Mouse (Mus musculus): ENCODE results near the gene Hoxa7. TPM values are rescaled to one million over a fixed set of nuclear protein-coding genes. Genes with fewer than 3 reads are reported as not detected.

Hoxa7 gene
- total and polyA plus RNA-seq, 3 experiments: 15.3 to 30.3 (median 21.3) TPM

Small RNAs within 50 kb of the gene (microRNA-seq; reads per million reads assigned to microRNA genes)
- gene Mir196b: 306 to 402 reads per million in 2 experiments

Other genes starting within 250 kb of the Hoxa7 start
- gene Skap2, start 209.3 kb downstream of the Hoxa7 start, total RNA-seq (2021): 10 to 100 TPM; 45.6 to 57.5 TPM
- 2.9 and 3.5 TPM in 2 replicates for gene Skap2, start 209.3 kb downstream of the Hoxa7 start, polyA plus RNA-seq (2012; rRNA removed)
- gene Hoxa1, start 63.5 kb downstream of the Hoxa7 start, total RNA-seq (2021): under 1 TPM; 0.52 to 0.86 TPM
- gene Hoxa1, start 63.5 kb downstream of the Hoxa7 start, polyA plus RNA-seq (2012; rRNA removed): 0.47 and 0.68 TPM in 2 replicates
- gene Hoxa2, start 57.0 kb downstream of the Hoxa7 start, total RNA-seq (2021): 1 to 10 TPM; 1.5 to 2.6 TPM
- 1.1 and 1.7 TPM in 2 replicates for gene Hoxa2, start 57.0 kb downstream of the Hoxa7 start, polyA plus RNA-seq (2012; rRNA removed)
- gene 5730596B20Rik, start 44.4 kb downstream of the Hoxa7 start, total RNA-seq (2021): under 1 TPM; 0.35 to 0.41 TPM
- 0.02 and 0.04 TPM in 2 replicates for gene 5730596B20Rik, start 44.4 kb downstream of the Hoxa7 start, polyA plus RNA-seq (2012; rRNA removed)
- gene Hoxa4, start 30.1 kb downstream of the Hoxa7 start, total RNA-seq (2021): 1 to 10 TPM; 2.2 to 6.3 TPM
- gene Hoxa4, start 30.1 kb downstream of the Hoxa7 start, polyA plus RNA-seq (2012; rRNA removed): 0.99 and 4.0 TPM in 2 replicates
- gene Hoxa5, start 17.3 kb downstream of the Hoxa7 start, total RNA-seq (2021): 10 to 100 TPM; 13.6 to 22.8 TPM
- gene Hoxa5, start 17.3 kb downstream of the Hoxa7 start, polyA plus RNA-seq (2012; rRNA removed): 12.9 and 16.3 TPM in 2 replicates
- 1 to 10 TPM; 1.9 to 4.5 TPM for gene Hoxa6, start 13.1 kb downstream of the Hoxa7 start, total RNA-seq (2021)
- gene Hoxa6, start 13.1 kb downstream of the Hoxa7 start, polyA plus RNA-seq (2012; rRNA removed): 3.6 and 3.8 TPM in 2 replicates
- gene Hoxa3, start 8.5 kb downstream of the Hoxa7 start, total RNA-seq (2021): 1 to 10 TPM; 2.7 to 5.4 TPM
- 6.8 and 8.1 TPM in 2 replicates for gene Hoxa3, start 8.5 kb downstream of the Hoxa7 start, polyA plus RNA-seq (2012; rRNA removed)
- 1 to 10 TPM in 1 of 2 experiments, not detected in 1; 1.0 TPM for gene Gm28308, start 8.5 kb downstream of the Hoxa7 start, total RNA-seq (2021)
- gene Gm28308, start 8.5 kb downstream of the Hoxa7 start, polyA plus RNA-seq (2012; rRNA removed): 1.9 and 2.5 TPM in 2 replicates
- gene Hoxa9, start 9.2 kb upstream of the Hoxa7 start, total RNA-seq (2021): 1 to 10 TPM in 1 of 2 experiments, under 1 TPM in 1; 0.75 to 1.6 TPM
- 1.7 and 3.8 TPM in 2 replicates for gene Hoxa9, start 9.2 kb upstream of the Hoxa7 start, polyA plus RNA-seq (2012; rRNA removed)
- gene Hoxa10, start 19.0 kb upstream of the Hoxa7 start, total RNA-seq (2021): not detected
- gene Hoxa10, start 19.0 kb upstream of the Hoxa7 start, polyA plus RNA-seq (2012; rRNA removed): 0.22 TPM in 1 of 2 replicates, not detected in the other
- gene Hoxa11, start 24.0 kb upstream of the Hoxa7 start, total RNA-seq (2021): not detected
- not detected in 2 replicates for gene Hoxa11, start 24.0 kb upstream of the Hoxa7 start, polyA plus RNA-seq (2012; rRNA removed)
- not detected for gene Hoxa13, start 39.0 kb upstream of the Hoxa7 start, total RNA-seq (2021)
- gene Hoxa13, start 39.0 kb upstream of the Hoxa7 start, polyA plus RNA-seq (2012; rRNA removed): not detected in 2 replicates
- gene Evx1, start 91.6 kb upstream of the Hoxa7 start, total RNA-seq (2021): under 1 TPM in 1 of 2 experiments, not detected in 1; 0.14 TPM
- gene Evx1, start 91.6 kb upstream of the Hoxa7 start, polyA plus RNA-seq (2012; rRNA removed): not detected in 2 replicates